Mouse (Mus musculus) megakaryocyte, embryonic 14.5 days (primary cell): ENCODE data around the gene Nfkbib.

Experiments used
- FLI1 ChIP-seq: IDR thresholded peaks from 2 replicates; pipeline ENCODE4 v1.6.1; 2012; ENCODE audit warnings: low read length, inconsistent platforms, mixed read lengths
- GATA1 ChIP-seq: IDR thresholded peaks from 3 replicates; pipeline ENCODE4 v1.6.1; 2012; ENCODE audit warnings: mixed read lengths, low read length, inconsistent platforms, borderline replicate concordance

DNA sequence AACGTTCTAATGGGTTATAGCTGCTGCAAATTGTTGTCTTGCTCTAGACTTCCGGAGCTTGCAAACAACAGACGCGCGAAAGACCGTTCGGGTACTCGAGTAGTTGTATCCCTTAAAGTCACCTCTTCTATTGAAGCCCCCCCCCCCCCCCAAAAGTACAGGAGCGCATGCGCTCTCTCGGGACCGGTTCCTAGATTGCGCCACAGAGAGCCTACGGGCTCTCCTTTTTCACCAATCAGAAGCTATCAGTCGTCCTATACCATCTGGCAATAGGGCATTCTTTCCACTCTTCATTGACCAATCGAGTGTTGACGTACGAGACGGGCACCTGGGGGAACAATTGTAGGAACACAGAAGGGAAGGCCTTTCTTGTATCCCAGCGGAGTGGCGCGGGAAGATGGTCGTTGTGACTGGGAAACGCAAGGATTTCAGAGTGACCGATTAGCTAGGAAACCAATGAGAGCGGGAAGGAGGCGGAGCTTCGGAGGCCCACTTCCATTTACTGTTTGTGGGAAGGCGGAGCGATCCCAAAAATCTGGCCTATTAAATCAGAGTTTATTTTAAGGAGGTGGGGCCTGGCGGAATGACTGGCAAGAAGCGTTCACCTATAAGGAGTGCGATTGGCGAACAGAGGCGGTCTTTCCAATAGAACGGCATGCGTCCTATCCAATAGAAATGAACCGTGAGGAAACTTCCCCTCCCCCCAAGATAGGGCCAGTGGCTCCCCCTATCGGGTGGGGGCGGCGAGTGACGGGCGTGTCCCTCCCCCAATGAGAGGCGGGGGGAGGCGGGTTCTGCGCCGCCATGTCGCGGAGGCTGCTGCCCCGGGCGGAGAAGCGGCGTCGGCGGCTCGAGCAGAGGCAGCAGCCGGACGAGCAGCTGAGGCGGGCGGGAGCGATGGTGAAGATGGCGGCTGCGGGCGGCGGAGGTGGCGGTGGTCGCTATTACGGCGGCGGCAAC lies 43.1 kb upstream of the Nfkbib start:
- 0 out of 3 replicates have a peak, but pooled peaks have one; percentile 28 for TF ChIP-seq GATA1
- TF ChIP-seq FLI1 = no peak
